Mouse (Mus musculus) regulatory T cell (primary cell): Measurements from ENCODE around the gene Neurl1a.

Source experiments
- in situ Hi-C: fragments of 300-600 bp; cut with MboI, MseI; formaldehyde crosslinking; loops from one replicate; pipeline ENCODE4 v1.15.1; 2025; ENCODE audit warnings: high pct_unique_total_duplicates

Neurl1a gene

GRCm38 (mm10) chr19:47167617-47168214 lies 10.9 kb upstream of the Neurl1a start:
- in situ Hi-C loops, result loop anchor here (5.0 kb wide), 1 partner anchor 45 kb away; no protein-coding TSS in a partner anchor

- in situ Hi-C loops, result loop anchor here (5.0 kb wide), 1 partner anchor 46 kb away; no protein-coding TSS in a partner anchor
These were observed 10.4 kb upstream of the Neurl1a start for GRCm38 (mm10) chr19:47168223-47168622.

DNA sequence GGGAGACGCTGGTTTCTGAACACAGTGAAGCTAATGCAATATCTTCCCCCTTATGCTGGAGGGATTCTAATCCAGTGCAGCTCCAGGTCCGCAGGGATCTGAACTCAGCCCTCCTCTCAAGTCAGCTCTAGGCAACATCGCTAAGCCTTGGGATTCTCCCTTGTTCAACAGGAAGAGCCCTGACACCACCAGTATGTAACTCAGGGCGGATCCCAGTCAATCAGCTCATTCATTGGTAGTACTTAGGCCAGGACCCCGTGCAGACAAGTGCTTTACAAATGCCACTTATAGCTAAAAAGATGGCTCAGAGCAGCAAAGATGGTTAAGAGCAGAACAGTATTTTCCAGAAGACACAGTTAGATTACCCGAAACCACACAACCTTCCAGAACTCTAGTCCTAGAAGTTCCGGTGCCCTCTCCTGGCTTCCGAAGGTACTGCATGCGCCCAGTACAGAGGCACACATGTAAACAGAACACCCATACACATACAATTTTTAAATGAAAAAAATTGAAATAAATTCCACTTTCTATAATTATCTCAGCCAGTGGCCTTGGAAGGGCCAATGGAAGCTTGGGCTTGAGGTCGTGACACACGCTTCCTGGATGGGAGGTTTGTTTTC lies 9.7 kb upstream of the Neurl1a start:
- in situ Hi-C loops, result loop anchor here (5.0 kb wide), 1 partner anchor 47 kb away; no protein-coding TSS in a partner anchor

DNA sequence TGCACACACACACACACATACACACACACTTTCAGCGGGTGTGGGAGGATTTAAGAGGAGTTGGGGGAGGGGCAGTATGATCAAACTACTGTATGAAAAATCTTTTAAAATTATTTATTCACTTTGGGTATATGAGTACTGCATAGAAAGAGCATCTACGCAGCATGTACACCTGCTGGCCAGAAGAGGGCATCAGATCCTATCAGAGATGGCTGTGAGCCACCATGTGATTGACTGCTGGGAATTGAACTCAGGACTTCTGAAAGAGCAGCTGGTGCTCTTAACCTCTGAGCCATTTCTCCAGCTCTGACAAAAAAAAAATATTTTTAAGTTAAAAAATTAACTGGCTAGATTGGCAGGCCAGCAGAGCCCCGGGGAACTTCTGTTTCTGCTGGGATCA lies 4.1 kb upstream of the Neurl1a start:
- in situ Hi-C loops, result no loop called here

DNA sequence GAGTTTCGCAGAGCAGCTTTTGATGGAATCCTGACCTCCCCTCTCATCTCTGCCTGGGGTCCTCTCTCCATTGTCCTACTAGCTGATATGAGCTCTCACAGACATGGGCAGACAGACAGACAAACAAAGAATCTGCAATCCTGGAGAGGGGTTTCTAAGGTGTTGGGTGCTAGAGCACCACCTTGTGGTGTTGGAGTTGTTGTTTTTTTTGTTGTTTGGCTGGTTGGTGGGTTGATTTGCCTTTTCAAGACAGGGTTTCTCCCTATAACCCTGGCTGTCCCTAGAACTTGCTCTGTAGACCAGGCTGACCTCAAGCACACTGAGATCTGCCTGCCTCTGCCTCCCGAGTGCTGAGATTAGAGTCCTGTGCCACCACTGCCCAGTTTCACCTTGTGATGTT lies 3.1 kb upstream of the Neurl1a start:
- in situ Hi-C loops, result no loop called here

DNA sequence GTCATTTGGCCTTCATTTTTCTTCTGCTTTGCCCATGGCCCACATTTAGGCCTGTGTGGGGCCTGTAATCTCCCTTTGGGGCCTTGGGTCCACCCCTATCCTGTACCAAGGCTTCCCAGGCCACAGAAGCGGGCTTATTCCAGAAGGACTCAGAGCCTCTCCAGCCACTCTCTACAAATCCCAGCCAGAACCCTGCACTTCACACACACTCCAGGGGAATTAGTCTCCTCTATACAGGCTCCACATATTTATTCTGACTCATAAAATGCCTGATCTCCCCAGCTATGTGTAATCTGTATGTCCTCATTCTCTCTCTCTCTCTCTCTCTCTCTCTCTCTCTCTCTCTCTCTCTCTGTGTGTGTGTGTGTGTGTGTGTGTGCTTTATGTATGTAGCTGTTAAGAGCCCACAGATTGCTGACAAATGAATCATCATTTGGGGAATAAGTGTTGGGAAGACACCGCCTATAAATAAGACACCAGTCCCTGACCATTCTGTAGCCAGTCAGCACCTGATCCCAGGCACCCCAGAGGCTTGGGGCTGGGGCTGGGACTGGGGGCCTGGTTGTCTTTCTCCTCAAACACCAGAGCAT lies 1.6 kb upstream of the Neurl1a start:
- in situ Hi-C loops, result no loop called here

DNA sequence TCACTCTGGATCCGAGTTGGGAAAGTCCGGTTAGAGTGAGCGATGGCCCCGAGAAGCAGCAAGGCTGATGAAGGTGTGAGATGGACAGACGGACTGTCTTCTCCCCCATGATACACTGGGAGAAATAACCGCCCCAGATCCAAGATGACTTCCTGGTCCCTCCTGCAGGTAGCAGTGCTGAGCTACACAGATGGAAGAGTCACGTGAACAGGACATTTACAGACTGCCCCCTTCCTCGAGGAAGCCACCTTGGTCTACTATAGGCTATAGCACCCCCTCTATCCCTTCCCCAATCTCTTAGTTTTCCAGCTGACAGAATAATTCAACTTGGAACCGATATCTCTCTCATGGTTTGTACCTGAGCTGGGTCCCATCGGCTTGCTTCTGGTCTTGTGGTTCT lies 619 bp upstream of the Neurl1a start:
- in situ Hi-C loops, result no loop called here

GRCm38 (mm10) chr19:47179272-47179809 lies 721 bp downstream of the Neurl1a start:
- in situ Hi-C loops, result no loop called here

- in situ Hi-C loops, result no loop called here
These were observed 1.4 kb downstream of the Neurl1a start for GRCm38 (mm10) chr19:47180011-47180410.

GRCm38 (mm10) chr19:47184221-47184620 lies 5.6 kb downstream of the Neurl1a start:
- in situ Hi-C loops, result no loop called here

- in situ Hi-C loops, result no loop called here
These were observed 6.1 kb downstream of the Neurl1a start for GRCm38 (mm10) chr19:47184736-47185135.

DNA sequence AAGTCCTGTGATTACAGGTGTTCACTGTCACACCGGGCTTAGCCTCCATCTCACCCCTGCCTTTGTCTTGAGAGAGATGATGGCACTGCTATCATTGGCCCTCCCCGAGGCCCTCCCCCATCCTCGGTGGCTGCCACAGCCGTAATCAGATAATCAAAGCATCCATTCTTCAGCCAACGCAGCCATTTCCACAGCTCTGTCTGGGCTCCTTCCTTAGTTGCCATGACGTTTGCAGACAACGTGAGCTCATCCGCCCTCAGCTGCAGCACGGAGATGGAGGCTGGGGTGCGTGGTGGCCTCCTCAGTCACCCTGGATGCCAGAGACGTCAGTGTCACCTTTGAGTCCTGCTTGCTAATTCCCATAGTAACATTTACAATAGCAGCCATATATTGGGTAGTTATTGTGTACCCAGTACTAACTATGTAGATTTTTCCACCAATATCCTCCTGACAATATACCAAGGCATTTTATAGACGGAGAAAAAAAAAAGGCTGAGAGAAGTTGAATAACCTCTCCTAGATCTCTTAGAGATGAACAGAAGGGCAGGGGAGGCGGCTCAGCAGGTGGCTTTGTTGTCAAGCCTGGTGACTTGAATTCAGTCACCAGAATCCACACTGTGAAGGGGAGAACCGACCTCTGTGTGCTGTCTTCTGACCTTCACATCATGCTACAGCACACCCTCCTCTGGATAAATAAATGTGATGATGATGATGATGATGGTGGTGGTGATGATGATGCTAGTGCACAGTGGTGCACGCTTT lies 8.1 kb downstream of the Neurl1a start:
- in situ Hi-C loops, result no loop called here

GRCm38 (mm10) chr19:47188515-47189128 lies 10.0 kb downstream of the Neurl1a start:
- in situ Hi-C loops, result no loop called here

- in situ Hi-C loops, result no loop called here
These were observed 13.5 kb downstream of the Neurl1a start for GRCm38 (mm10) chr19:47192158-47192557.

GRCm38 (mm10) chr19:47198671-47199350 lies 20.2 kb downstream of the Neurl1a start:
- in situ Hi-C loops, result no loop called here

- in situ Hi-C loops, result no loop called here
These were observed 23.4 kb downstream of the Neurl1a start for GRCm38 (mm10) chr19:47201972-47202371.

DNA sequence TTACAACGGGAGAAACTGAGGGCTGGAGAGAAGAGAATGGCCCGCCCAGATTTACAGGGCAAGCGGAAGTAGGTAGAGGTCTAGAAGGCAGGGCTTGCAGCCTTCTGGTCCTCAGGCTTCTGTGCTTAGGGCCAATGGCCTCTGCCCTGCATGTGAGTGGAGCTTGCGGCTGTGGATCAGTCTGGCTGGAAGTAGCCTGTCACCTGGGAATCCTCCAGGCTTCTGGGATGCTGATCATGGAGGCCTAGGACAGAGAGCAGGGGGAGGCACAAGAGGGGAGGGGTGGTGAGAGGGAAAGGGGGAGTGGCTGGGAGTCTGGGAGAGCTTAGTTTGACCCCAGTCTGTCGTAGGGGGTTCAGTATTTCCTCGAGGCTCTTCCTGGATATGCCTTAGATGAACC lies 23.8 kb downstream of the Neurl1a start:
- in situ Hi-C loops, result no loop called here

- in situ Hi-C loops, result no loop called here
These were observed 24.4 kb downstream of the Neurl1a start for GRCm38 (mm10) chr19:47203042-47203441.

DNA sequence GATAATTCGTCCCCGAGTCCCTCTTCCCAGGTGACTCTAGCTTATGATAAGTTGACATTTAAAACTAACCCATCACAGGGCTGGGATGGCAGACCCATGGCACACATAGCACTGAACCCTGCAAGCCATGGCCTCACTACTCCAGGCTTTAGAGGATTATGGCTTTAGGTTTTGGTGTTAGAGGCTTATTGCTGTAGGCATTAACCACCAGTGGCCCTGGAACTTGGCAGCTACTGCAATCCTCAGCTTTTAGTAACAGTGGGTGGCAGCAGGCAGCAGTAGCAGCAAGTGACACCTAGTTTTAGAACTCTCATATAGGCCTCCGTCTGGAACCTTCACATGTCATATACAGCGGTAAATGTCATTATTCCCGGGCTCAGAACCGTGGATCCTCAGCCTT lies 26.0 kb downstream of the Neurl1a start:
- in situ Hi-C loops, result no loop called here

DNA sequence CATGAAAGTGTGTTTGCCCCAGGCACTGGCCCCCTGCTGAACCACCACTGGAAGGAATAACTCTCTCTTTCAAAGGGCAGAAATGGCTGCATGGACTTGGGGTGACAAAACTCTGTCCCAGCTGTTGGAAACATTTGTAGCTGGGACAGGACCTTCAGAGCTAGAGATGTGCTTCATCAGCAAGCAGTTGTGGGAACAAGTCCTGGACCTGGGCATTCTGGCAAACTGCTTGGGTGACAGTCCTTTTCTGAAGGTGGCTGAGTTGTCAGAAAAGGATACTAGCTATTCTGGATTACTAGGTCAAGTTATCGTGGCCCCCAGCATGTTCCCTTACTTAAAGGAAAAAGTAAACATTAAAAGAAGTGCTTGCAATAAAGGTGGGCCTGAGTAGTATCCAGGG lies 27.5 kb downstream of the Neurl1a start:
- in situ Hi-C loops, result no loop called here

DNA sequence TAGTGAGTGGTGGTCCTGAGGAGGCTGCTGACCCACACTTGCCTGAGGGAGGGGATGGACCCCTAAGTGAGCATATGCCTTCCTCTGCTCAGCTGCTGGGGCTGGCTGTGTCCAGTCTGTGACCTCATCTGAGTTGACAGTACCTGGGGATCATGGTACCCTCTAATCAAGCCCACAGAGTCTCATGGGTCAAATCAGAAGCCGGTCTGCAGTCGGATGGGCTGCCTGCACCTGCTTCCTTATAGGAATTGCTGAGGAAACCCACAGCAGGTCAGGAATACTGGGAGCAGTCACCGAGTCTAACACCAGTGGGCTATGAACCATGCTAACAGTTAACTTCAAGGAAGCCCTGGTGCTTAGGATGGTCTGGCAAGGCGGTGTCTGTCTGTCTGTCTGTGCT lies 31.8 kb downstream of the Neurl1a start:
- in situ Hi-C loops, result no loop called here
